Mouse (Mus musculus) MEL (cell line): ENCODE measurements around the gene Tepp.

Source experiments
- POLR2A ChIP-seq, 2 experiments: IDR thresholded peaks; 2 replicates each; pipeline ENCODE4 v1.6.1; 2011 to 2012; ENCODE audit warnings: low read length in 2 of 2, mild to moderate bottlenecking in 2 of 2, control low read depth in 1 of 2, improper control_type of control experiment in 1 of 2, low read depth in 1 of 2, moderate library complexity in 1 of 2; ENCODE audit not compliant: control insufficient read depth in 1 of 2, insufficient read depth in 1 of 2, poor library complexity in 1 of 2
- USF1 ChIP-seq: IDR thresholded peaks from 2 replicates; pipeline ENCODE4 v1.6.1; 2014; ENCODE audit warnings: low read depth, mild to moderate bottlenecking, inconsistent platforms, low read length, improper control_type of control experiment, moderate library complexity
- ZC3H11A ChIP-seq: IDR thresholded peaks from 2 replicates; pipeline ENCODE4 v1.6.1; 2012; ENCODE audit warnings: low read depth, mild to moderate bottlenecking, inconsistent platforms, low read length, improper control_type of control experiment

GRCm38 (mm10) chr8:95346643-95347545 lies 36.5 kb downstream of the Tepp start:
- no peak for TF ChIP-seq POLR2A (IDR thresholded peaks at IDR 0.05; ENCODE audit: control insufficient read depth in 1 of 2, insufficient read depth in 1 of 2, low read depth in 1 of 2, low read length in 2 of 2, poor library complexity in 1 of 2)
- TF ChIP-seq ZC3H11A = peak; percentile 51
- TF ChIP-seq USF1 = no peak
